Mouse (Mus musculus) Muller cell, postnatal 12 days (primary cell): ENCODE measurements at regions not wholly inside any gene's neighbourhood (a gene's known extent, or its start where the extent isn't known, plus 50 kb on each side); places are given as distances from the start of the nearest gene placed in this dataset.

Experiments used
- DNase-seq: peaks from one replicate; pipeline ENCODE4 v3.0.0-alpha.2; 2015; ENCODE audit errors: inconsistent ontology term

DNA sequence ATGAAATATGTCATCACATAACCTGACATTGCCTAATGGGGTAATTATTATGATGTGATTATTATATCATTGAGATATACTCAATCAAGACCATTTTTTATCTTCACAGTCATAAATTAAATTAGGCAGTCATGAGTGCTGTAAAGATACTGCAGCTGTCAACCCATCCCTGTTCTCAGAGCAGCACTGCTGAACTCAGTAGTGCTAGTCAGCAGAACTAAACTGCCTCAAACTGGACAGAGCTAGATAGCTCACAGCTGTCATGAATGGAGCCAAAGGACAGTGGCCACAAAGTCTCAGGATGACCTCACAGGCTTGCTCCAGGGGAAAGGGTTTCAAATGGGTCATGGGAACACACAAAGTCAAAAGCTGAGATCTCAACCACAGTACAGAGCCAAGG, 71.3 kb downstream of the Gm6760 start:
- DNase-seq: no peak

DNA sequence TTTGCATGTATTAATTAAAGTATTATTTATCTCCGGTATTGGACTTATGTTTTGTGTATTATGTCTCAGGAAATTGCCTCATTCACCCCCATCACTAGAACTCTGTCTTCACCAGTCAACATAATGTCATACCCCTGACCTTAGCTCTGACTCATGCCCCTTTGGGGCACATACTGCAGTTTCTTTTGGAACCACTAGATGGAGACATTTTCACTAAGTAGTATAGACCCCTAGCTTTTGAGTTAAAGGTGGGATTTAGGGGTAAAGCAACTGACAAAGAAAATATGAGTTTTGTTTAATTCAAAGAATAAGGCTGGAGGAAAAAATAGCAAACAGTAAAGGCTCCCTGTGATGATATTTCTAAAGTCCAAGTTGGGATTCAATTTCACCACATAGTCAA, 93.6 kb downstream of the Gm6760 start:
- DNase-seq: peak; percentile 7

DNA sequence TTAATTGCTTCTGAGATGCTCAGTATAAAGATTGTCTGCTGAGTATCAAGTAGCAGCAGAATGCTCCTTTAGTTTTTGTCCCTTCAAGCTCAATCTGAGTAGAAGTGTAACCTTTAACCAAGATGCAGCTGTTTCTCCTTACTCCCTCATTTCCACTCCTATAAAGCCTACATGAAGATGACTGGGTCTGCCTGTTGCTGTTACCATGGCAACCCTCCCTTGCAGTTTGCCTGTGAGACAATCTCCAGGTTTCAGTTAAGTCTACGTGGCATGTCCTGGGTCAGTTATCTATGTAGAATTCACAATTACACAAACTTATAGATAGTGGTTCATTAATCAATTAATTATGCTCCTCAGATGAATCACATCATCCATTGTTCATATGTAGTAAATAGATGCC, 95.2 kb downstream of the Gm6760 start:
- DNase-seq: no peak
